Mouse (Mus musculus) heart, embryonic 15.5 days (tissue): ENCODE data around the gene Anxa6. TPM values are rescaled to one million over a fixed set of nuclear protein-coding genes. Genes with fewer than 3 reads are reported as not detected.

Experiments used
- ATAC-seq: fragments of 200-750 bp; cut with Nextera tagmentation; replicated peaks from 2 replicates; pipeline ENCODE4 v1.8.0; 2017; ENCODE audit warnings: low read depth, moderate TSS enrichment; ENCODE audit not compliant: insufficient number of reproducible peaks, insufficient read depth, low FRiP score
- H3K27ac ChIP-seq: fragments of 300-500 bp; sonication (generic); 2 replicates; pipeline ENCODE4 v1.5.1; 2015; ENCODE audit warnings: mild to moderate bottlenecking, inconsistent platforms
- H3K27me3 ChIP-seq: fragments of 300-500 bp; sonication (generic); 2 replicates; pipeline ENCODE4 v1.6.1; 2015; ENCODE audit warnings: inconsistent platforms
- H3K36me3 ChIP-seq: fragments of 300-500 bp; sonication (generic); 2 replicates; pipeline ENCODE4 v1.6.1; 2015; ENCODE audit warnings: mild to moderate bottlenecking, inconsistent platforms
- H3K4me1 ChIP-seq: fragments of 300-500 bp; sonication (generic); replicated peaks from 2 replicates; pipeline ENCODE4 v1.6.1; 2015; ENCODE audit warnings: inconsistent platforms
- H3K4me2 ChIP-seq: fragments of 300-500 bp; sonication (generic); 2 replicates; pipeline ENCODE4 v1.6.1; 2015; ENCODE audit warnings: inconsistent platforms, mild to moderate bottlenecking, moderate library complexity
- H3K4me3 ChIP-seq: fragments of 300-500 bp; sonication (generic); 2 replicates; pipeline ENCODE4 v1.5.1; 2015; ENCODE audit warnings: mild to moderate bottlenecking, inconsistent platforms
- H3K9ac ChIP-seq: fragments of 300-500 bp; sonication (generic); 2 replicates; pipeline ENCODE4 v1.6.1; 2015; ENCODE audit warnings: mild to moderate bottlenecking, inconsistent platforms
- H3K9me3 ChIP-seq: fragments of 300-500 bp; sonication (generic); replicated peaks from 2 replicates; pipeline ENCODE4 v1.6.1; 2016; ENCODE audit warnings: inconsistent platforms
- WGBS: fragments of 180-500 bp; shearing (Covaris S2); methylation state at CpG from one replicate; pipeline ENCODE4 v1.1.7; 2015; ENCODE audit warnings: mixed read lengths; 5-methylcytosine and 5-hydroxymethylcytosine counted together
- polyA plus RNA-seq: library from polyadenylated mRNA; unstranded; fragments of >200 nt; fragmentation: Nextera tagmentation; extraction: Ambion mirVana; gene quantifications from 2 replicates; pipeline ENCODE4 v1.2.1, GENCODE M21; 2015

The Anxa6 gene
- polyA plus RNA-seq, 1 experiment from 2014 or later: 315 TPM

DNA sequence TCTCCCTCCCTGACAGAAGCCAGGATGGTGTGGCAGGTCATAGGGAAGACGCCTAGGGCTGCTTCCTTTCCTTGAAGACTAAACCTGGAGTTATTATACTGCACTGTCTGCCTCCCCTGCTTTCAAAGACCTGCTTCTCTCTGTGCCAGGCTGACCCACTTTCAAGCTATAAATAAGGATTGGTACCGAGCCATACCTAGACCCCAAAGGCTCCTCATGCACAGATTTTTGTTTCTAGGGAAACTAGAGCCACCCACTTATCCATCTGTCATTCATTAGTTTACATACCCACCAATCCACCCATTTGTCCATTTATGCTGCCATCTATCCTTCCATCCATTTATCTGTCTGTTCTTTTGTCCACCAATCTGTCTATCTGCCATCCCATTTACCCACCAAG lies 16.0 kb downstream of the Anxa6 start:
- Histone ChIP-seq H3K27ac (peak overlapping the region; percentile 90), H3K4me1 (peaks cover 79% of the 10 kb centered on the region), H3K9ac (no peak overlapping the region), H3K4me2 (no peak overlapping the region), H3K9me3 (no peaks in the 10 kb centered on the region), H3K27me3 (no peaks in the 10 kb centered on the region), H3K4me3 (no peak overlapping the region), H3K36me3 (peaks cover 52% of the 10 kb centered on the region)
- ATAC-seq: no peak
- 88% methylated on average over 2 of the region's 2 CpGs for WGBS

- Histone ChIP-seq H3K9ac (no peak overlapping the region), H3K36me3 (peaks cover 57% of the 10 kb centered on the region), H3K27me3 (no peaks in the 10 kb centered on the region), H3K4me1 (peaks cover 75% of the 10 kb centered on the region), H3K4me3 (no peak overlapping the region), H3K4me2 (no peak overlapping the region), H3K9me3 (no peaks in the 10 kb centered on the region), H3K27ac (peak overlapping the region; percentile 90)
- 62% methylated on average over 1 of the region's 1 CpGs for WGBS
- ATAC-seq: no peak
These were observed 16.5 kb downstream of the Anxa6 start for GRCm38 (mm10) chr11:55016758-55017157.

DNA sequence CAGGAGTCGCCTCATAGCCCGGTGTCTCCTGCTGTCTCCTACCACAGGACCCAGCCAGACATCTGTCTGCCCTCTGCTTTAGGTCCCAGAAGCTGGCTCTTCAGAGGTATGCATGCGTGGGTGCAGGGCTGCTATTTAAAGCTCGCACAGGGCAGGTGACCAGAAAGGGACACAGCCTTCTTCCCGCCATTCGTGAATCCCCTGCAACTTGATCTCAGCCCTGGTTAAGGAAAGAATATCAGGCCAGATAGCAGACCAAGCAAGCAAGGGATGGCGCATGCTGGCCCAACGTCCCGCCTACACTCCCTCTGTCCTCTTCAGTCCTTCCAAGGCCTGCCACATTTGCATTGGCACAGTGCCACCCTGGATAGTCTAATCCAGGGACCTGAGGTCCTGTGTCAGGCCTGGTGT lies 17.4 kb downstream of the Anxa6 start:
- H3K4me2 ChIP-seq: peak overlapping the region; percentile 12; the same call in 1 of the 2 replicates
- 19% methylated on average over 9 of the region's 9 CpGs for WGBS
- no peak overlapping the region for H3K9ac ChIP-seq
- no peaks in the 10 kb centered on the region for H3K27me3 ChIP-seq
- peaks cover 62% of the 10 kb centered on the region for H3K36me3 ChIP-seq
- peaks cover 66% of the 10 kb centered on the region for H3K4me1 ChIP-seq
- no peak overlapping the region for H3K4me3 ChIP-seq
- H3K9me3 ChIP-seq: no peaks in the 10 kb centered on the region
- H3K27ac ChIP-seq: peak overlapping the region; percentile 90
- ATAC-seq: peak; percentile 85

DNA sequence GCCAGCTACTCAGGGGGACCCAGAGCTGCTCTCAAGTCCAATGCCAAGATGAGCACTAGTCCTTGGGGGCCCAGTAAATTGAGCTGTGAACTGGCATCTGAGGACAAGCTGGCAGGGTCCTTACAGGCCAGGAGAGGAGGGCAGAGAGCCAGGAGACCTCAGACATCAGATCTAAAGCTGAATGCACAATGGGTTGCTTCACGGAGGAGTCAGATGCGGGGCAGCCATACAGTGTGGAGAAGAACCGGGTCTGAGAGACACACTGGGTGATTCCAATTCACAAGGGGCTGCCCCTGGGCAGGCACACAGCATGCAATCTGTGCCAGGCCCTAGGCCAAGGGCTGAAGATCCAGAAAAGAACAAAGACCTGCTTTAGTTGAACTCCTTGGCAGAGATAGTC lies 18.0 kb downstream of the Anxa6 start:
- Histone ChIP-seq H3K27ac (peak overlapping the region; percentile 90), H3K36me3 (peaks cover 62% of the 10 kb centered on the region), H3K27me3 (no peaks in the 10 kb centered on the region), H3K4me1 (peaks cover 60% of the 10 kb centered on the region), H3K4me2 (no peak overlapping the region), H3K9me3 (no peaks in the 10 kb centered on the region), H3K4me3 (no peak overlapping the region), H3K9ac (no peak overlapping the region)
- ATAC-seq: no peak
- WGBS: 36% methylated on average over 3 of the region's 3 CpGs

- H3K4me1 ChIP-seq: peaks cover 45% of the 10 kb centered on the region
- H3K27me3 ChIP-seq: no peaks in the 10 kb centered on the region
- H3K36me3 ChIP-seq: peaks cover 64% of the 10 kb centered on the region
- no peak overlapping the region for H3K4me3 ChIP-seq
- H3K27ac ChIP-seq: no peak overlapping the region
- no peak overlapping the region for H3K4me2 ChIP-seq
- H3K9me3 ChIP-seq: no peaks in the 10 kb centered on the region
- no peak for ATAC-seq
- WGBS: 75% methylated on average over 6 of the region's 6 CpGs
- no peak overlapping the region for H3K9ac ChIP-seq
These were observed 19.4 kb downstream of the Anxa6 start for GRCm38 (mm10) chr11:55013802-55014201.

GRCm38 (mm10) chr11:55012551-55013521 lies 20.4 kb downstream of the Anxa6 start:
- no peak overlapping the region for H3K27ac ChIP-seq
- H3K4me2 ChIP-seq: no peak overlapping the region
- no peak overlapping the region for H3K9ac ChIP-seq
- no peak for ATAC-seq
- H3K36me3 ChIP-seq: peaks cover 67% of the 10 kb centered on the region
- 77% methylated on average over 5 of the region's 5 CpGs for WGBS
- H3K4me1 ChIP-seq: peaks cover 36% of the 10 kb centered on the region
- H3K27me3 ChIP-seq: no peaks in the 10 kb centered on the region
- H3K4me3 ChIP-seq: no peak overlapping the region
- H3K9me3 ChIP-seq: no peaks in the 10 kb centered on the region

GRCm38 (mm10) chr11:55011440-55011839 lies 21.8 kb downstream of the Anxa6 start:
- Histone ChIP-seq H3K4me1 (peaks cover 22% of the 10 kb centered on the region), H3K4me2 (no peak overlapping the region), H3K4me3 (no peak overlapping the region), H3K9ac (no peak overlapping the region), H3K27me3 (no peaks in the 10 kb centered on the region), H3K27ac (no peak overlapping the region), H3K9me3 (no peaks in the 10 kb centered on the region), H3K36me3 (peaks cover 81% of the 10 kb centered on the region)
- no peak for ATAC-seq
- 78% methylated on average over 3 of the region's 3 CpGs for WGBS

DNA sequence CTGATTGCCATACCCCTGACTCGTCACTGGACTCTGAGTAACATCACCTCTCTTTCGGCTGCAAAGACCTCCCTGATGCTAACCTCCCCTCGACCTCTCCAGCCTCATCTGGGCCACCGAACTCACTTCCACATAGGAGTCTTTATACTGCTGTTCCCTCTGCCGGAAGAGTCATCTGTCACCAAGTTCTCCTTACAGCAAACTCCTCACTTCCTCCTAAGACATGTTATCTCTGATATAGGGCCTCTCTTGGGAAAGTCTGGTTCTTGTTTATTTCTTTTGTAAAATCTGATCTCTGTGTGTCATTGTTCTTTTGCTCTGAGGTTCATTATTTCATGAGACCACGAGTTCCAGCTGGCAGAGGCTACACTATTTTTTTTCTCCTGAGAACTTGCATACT lies 25.0 kb downstream of the Anxa6 start:
- 49% methylated on average over 6 of the region's 6 CpGs for WGBS

DNA sequence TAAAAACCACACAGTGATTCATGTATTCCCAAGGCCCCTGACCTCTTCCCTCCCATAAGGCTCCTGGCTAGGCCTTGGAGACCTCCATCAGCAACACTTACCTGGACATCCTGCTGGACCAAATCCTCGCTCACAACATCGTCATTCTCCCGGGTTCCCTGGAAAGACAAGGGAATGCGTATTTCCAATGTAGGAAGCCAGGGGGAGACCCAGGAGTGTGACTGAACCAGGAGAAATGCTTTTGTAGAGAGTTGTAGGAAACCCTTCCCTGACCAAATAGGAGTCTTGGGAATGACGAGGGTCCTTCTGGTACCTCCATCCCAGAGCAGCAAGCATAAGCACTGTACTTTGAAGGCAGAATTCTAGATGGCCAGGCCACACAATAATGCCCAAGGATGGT lies 27.6 kb downstream of the Anxa6 start:
- WGBS: 78% methylated on average over 5 of the region's 5 CpGs
- Histone ChIP-seq H3K9ac (no peak overlapping the region), H3K4me1 (no peaks in the 10 kb centered on the region), H3K27me3 (no peaks in the 10 kb centered on the region), H3K4me3 (no peak overlapping the region), H3K27ac (no peak overlapping the region), H3K9me3 (peaks cover 5% of the 10 kb centered on the region; the same call in 1 of the 2 replicates), H3K36me3 (peaks cover 96% of the 10 kb centered on the region), H3K4me2 (no peak overlapping the region)
- ATAC-seq: no peak

More for the DNA sequence above, 25.0 kb downstream of the Anxa6 start:
- no peak for ATAC-seq
- Histone ChIP-seq H3K9me3 (no peaks in the 10 kb centered on the region), H3K27me3 (no peaks in the 10 kb centered on the region), H3K4me2 (no peak overlapping the region), H3K27ac (no peak overlapping the region), H3K36me3 (peaks cover 100% of the 10 kb centered on the region), H3K9ac (no peak overlapping the region), H3K4me1 (0 out of 2 replicates have a peak, but pooled peaks cover 4% of the 10 kb centered on the region), H3K4me3 (no peak overlapping the region)

- H3K27ac ChIP-seq: no peak overlapping the region
- H3K4me2 ChIP-seq: no peak overlapping the region
- H3K36me3 ChIP-seq: peaks cover 96% of the 10 kb centered on the region
- H3K27me3 ChIP-seq: no peaks in the 10 kb centered on the region
- no peaks in the 10 kb centered on the region for H3K4me1 ChIP-seq
- no peak overlapping the region for H3K9ac ChIP-seq
- 81% methylated on average over 7 of the region's 7 CpGs for WGBS
- H3K9me3 ChIP-seq: peaks cover 5% of the 10 kb centered on the region; the same call in 1 of the 2 replicates
- ATAC-seq: no peak
- H3K4me3 ChIP-seq: no peak overlapping the region
These were observed 28.2 kb downstream of the Anxa6 start for GRCm38 (mm10) chr11:55004970-55005502.

GRCm38 (mm10) chr11:54998708-54999107 lies 34.5 kb downstream of the Anxa6 start:
- peaks cover 77% of the 10 kb centered on the region for H3K36me3 ChIP-seq
- H3K9me3 ChIP-seq: peaks cover 5% of the 10 kb centered on the region; the same call in 1 of the 2 replicates
- 44% methylated on average over 2 of the region's 2 CpGs for WGBS
- H3K27me3 ChIP-seq: no peaks in the 10 kb centered on the region
- H3K4me2 ChIP-seq: no peak overlapping the region
- ATAC-seq: no peak
- no peak overlapping the region for H3K4me3 ChIP-seq
- H3K27ac ChIP-seq: peak overlapping the region; percentile 40; the same call in 1 of the 2 replicates
- H3K9ac ChIP-seq: no peak overlapping the region
- H3K4me1 ChIP-seq: peaks cover 22% of the 10 kb centered on the region
